15 mouse cellular contexts compared by ENCODE assay signal in the genomic region with DNA sequence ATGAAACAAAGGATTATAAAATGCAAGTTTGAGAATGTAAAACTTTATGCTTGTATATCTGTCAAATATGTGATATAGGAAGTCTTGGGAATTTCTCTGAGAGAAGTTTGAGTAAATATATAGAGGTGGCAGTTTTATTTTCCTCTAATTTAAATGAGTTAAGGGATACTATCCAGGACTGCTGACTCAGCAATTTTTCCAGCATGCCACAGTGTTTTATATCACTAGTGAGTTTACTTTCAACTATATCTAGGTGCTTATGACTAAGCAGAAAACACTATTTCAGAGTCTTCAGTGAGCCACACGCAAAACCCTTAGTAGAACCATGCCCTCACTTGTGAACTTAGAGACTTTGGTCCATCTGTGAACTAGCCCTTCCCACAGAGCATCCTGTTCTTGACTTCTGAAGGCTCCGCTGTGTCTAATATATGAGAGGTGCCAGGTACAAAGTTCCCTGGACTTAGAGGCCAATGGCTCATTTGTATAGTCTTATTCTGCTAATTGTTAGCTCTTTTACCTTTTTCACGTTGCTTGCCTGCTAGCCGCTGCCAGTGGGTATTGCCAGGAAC.
"Had no signal": no experiment of that assay in that cellular context is flagged by ENCODE, and none has a peak within 500 bp of the region (broad histone marks: within the 10 kb centered on the region; RNA-seq: fewer than 3 reads in every experiment).

No protein-coding gene starts in this region.

- DNase-seq: layer of hippocampus, adult 9-11 months; layer of hippocampus, postnatal 36 days; lung, embryonic 14.5 days; lung, postnatal 10 days; lung, postnatal 4 days; midbrain, embryonic 14.5 days; right cerebral cortex, adult 18-20 months; right cerebral cortex, postnatal 25 days; thymus, postnatal 36 days had no signal

- H3K36me3 ChIP-seq: limb, embryonic 15.5 days; liver, embryonic 12.5 days; midbrain, embryonic 10.5 days; neural tube, embryonic 15.5 days had no signal

- H3K4me3 ChIP-seq: limb, embryonic 15.5 days; liver, embryonic 12.5 days; midbrain, embryonic 10.5 days; myocyte; neural tube, embryonic 15.5 days had no signal

- H3K4me1 ChIP-seq: limb, embryonic 15.5 days; liver, embryonic 12.5 days; midbrain, embryonic 10.5 days; neural tube, embryonic 15.5 days had no signal

- H3K4me2 ChIP-seq: limb, embryonic 15.5 days; liver, embryonic 12.5 days; lung, embryonic 14.5 days; neural tube, embryonic 15.5 days had no signal

- H3K27me3 ChIP-seq: limb, embryonic 15.5 days; liver, embryonic 12.5 days; neural tube, embryonic 15.5 days had no signal

- H3K27ac ChIP-seq: kidney, postnatal 0 days; limb, embryonic 15.5 days; liver, embryonic 12.5 days; midbrain, embryonic 10.5 days; neural tube, embryonic 15.5 days had no signal

- H3K9ac ChIP-seq: limb, embryonic 15.5 days; liver, embryonic 12.5 days; lung, embryonic 14.5 days; neural tube, embryonic 15.5 days had no signal

- H3K9me3 ChIP-seq: limb, embryonic 15.5 days; liver, embryonic 12.5 days; midbrain, embryonic 10.5 days; neural tube, embryonic 15.5 days had no signal

- ATAC-seq: liver, embryonic 12.5 days had no signal
